Mouse (Mus musculus) urinary bladder, postnatal 14 days (tissue): ENCODE results near the gene Prps2.
A peak's percentile ranks its signal among the peaks of the same experiment; 100 is the strongest.
"Not testable (repeated sequence)": the region's sequence is repeated elsewhere in the genome, so short reads cannot be mapped to it uniquely, and the experiment has no call there.

Experiments used
- DNase-seq: peaks from one replicate; pipeline ENCODE4 v3.0.0; 2021; ENCODE audit warnings: low spot score

The Prps2 gene

GRCm38 (mm10) chrX:167382047-167382853 lies at the start of gene Prps2:
TSS of gene Prps2 (minus strand) at chrX:167382749.
- peak; percentile 17 for DNase-seq

DNA sequence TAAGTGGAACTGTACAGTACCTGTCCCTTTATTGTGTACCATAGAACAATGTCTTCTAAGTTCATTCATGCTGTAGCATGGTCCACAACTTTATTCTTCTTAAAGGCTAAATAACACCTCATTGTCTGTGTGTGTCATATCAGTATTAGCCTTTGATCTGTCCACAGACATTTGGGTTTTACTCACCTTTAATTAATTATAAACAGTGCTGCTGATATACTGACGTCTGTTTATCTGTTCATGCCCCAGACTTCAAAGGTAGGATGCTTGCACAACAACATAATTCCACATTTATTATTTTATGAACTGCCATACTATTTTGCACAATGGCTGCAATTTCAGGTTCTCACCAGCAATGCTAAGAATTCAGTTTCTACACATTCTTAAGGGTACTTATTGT lies 35.1 kb upstream of the Prps2 start:
- DNase-seq = no peak

GRCm38 (mm10) chrX:167394940-167395339 lies 12.4 kb upstream of the Prps2 start:
- DNase-seq = no peak

- DNase-seq = no peak
These were observed 4.1 kb upstream of the Prps2 start for GRCm38 (mm10) chrX:167386647-167387046.

GRCm38 (mm10) chrX:167382854-167383186 lies 271 bp upstream of the Prps2 start:
- no peak for DNase-seq

GRCm38 (mm10) chrX:167381583-167382046 lies 934 bp downstream of the Prps2 start:
- peak; percentile 2 for DNase-seq

DNA sequence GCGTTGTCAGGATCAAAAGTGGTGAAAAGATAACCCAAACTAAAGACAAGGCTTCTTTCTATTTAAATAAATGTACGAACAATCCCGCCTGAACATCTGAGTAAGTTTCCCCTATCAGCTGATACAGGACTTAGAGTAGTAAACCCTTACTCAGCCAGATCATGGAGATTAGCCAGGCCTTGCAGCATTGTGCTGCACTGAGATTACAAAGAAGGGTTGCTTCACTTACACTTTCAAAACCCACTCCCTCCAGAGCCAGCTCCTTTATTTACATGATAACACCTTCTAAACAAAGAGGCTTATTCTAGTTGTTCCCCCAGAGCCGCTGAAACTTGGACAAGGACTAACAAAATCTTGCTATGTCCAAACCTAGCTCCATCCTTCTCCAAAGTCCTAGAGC lies 2.5 kb downstream of the Prps2 start:
- DNase-seq = no peak

GRCm38 (mm10) chrX:167361231-167361630 lies 21.3 kb downstream of the Prps2 start:
- not testable (repeated sequence) for DNase-seq

GRCm38 (mm10) chrX:167359704-167360103 lies 22.8 kb downstream of the Prps2 start:
- no peak for DNase-seq

DNA sequence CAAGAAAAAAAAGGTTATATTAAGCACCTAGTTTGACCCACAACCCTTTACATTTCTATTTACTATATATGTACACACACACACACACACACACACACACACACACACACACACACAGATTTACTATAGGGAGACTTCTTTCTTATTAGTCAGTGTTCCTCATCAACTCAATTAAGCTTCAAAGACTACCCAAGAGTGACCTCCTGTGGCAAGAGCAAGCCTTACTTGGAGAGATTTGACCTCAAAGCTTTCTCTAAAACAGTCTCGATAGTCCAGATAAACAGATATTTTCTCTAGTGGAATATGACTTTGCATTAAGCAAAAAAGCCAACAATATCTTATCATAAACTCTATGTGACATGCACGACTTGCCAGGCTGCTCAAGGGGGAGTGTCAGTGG lies 25.1 kb downstream of the Prps2 start:
- peak; percentile 3 for DNase-seq

DNA sequence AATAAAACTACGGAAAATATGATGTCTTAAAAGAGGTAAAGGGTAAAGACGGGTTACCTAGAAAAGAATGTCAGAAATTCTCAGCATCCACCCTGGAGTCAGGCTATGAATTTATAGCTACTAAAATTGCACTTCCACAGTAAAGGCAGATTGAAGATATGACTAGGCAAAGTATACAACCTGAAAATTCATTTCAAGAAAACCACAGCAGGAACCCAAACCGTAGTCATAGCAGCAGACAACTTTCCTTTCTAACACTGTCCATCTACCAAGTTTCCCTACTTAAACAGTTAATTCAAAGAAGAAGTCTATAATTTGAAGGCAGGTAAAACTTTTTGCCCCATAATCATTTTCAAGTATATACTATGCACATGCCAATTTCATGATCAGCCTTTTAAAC lies 26.6 kb downstream of the Prps2 start:
- DNase-seq = no peak

- DNase-seq = no peak
These were observed 28.9 kb downstream of the Prps2 start for GRCm38 (mm10) chrX:167353617-167354016.

DNA sequence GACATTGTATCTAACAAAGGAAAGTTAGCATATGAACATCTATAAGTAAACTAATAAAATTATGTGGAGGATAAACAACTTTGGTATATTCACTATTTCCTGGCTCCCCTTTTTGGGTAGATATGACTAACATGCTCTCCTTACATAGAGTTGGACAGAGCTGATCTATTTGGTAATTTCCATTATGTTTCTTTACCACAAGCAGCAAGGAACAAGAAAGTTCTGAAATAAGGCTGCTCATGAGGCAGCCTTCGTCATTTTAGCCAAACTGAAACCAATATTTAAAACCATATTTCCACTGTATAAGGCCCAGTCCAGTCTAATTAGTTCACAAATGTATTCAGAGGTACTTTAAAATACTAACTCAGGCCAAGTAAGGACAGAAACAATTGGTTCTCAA lies 36.1 kb downstream of the Prps2 start:
- no peak for DNase-seq

DNA sequence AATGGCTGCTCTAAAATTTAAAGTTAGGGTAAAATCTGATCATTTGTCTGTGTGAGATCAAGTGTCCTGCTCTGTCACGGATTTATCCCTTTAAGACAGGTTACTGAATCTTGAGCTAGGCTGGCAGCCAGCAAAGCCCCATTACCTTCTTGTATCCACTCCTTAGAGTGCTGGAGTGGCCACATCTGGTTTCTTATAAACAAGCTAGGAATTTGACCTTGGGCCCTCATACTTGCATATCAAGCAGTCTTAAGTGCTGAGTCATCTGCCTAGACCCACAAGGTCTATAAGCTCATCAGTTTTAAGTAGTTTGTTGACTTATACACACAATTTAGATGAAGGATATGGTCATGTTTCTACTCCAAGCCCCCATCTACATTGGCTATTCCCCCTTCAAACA lies 38.2 kb downstream of the Prps2 start:
- DNase-seq = no peak

DNA sequence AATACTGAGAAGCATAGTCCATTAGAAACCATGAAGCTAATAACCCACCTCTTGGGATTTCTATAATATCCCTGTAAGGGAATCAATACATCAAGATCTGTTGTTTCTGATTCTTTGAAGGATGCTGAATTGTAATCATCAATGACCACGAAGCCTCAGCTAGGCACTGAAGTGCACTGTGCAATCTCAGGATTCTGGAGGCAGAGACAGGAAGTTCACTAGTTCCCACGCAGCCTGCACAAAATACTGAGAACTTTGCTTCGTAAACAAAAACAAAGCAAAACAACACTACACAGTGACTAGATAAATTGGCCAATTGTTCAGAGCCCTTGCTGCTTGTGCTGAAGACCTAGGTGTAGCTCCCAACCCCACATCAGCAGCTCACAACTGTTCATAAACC lies 40.7 kb downstream of the Prps2 start:
- no peak for DNase-seq

DNA sequence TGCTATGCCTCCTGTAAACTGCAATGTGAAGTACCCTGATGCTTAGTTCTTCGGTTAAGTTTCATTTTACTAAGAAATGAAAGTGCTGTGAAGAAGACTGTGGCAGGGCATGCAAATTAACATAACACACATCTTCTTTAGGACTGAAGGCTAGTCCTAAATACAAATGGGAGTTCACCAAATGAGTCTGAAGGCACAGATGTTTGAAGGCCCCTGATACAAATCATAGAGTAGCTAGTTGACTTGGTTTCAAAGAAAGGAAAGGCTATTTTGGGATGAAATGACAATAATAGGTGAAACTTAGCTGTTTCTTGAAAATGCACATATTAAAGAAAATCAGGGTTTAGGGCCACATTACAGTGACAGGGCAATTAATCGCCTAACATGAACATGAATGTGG lies 42.4 kb downstream of the Prps2 start:
- no peak for DNase-seq

DNA sequence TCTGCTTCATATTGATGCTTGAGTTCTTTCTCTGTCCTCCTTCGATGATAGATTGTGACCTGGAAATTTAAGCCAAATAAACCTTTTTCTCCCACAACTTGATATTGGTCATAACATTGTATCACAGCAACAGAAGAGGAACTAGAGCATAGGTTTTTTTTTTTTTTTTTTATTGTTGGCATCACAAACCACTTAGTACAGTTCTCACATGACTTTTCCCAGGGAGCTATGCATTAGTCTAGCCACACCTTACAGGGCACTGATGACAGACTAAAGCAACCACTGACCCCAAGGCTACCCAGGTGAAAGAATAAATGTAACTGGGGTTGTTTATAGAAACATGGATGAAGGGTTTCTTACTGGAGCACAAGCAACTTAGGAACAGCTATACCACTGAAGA lies 44.6 kb downstream of the Prps2 start:
- no peak for DNase-seq

GRCm38 (mm10) chrX:167334571-167334970 lies 48.0 kb downstream of the Prps2 start:
- no peak for DNase-seq

DNA sequence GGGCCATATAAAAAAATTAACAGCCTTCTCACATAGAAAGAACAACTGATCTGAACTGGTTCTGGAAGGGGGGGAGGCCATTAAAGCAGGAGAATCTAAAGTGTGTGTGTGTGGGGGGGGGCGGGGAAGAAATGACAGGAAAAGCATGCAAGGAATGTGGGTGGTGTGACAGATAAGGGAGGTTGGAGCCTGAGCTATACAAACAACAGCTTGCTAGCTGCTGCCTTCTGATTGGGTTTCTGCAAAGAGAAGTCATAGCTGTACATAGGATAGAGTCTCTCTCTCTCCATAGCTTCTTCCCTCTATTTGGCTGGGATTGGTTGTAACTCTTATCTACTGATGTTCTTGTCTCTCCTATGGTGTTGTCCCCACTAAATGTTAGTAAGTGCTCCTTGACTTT lies 49.9 kb downstream of the Prps2 start:
- no peak for DNase-seq

DNA sequence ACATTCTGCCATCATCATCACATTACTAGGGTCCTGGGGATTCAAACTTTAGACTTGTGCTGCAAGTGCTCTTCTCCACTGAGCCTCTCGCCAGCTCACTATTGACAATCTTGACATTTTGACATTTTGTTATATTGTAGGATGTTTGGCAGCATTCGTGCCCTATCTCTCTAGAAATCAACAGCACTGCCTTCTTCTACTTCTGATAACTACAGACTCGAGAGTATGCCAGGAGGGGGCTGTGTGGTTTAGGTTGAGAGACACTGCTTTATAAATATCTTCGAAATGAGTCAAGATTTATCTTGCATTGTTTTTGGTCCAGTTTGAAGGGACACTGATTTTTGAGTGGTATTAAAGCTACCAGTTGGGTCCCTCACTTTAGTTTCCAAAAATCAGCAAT lies 51.6 kb downstream of the Prps2 start:
- no peak for DNase-seq

DNA sequence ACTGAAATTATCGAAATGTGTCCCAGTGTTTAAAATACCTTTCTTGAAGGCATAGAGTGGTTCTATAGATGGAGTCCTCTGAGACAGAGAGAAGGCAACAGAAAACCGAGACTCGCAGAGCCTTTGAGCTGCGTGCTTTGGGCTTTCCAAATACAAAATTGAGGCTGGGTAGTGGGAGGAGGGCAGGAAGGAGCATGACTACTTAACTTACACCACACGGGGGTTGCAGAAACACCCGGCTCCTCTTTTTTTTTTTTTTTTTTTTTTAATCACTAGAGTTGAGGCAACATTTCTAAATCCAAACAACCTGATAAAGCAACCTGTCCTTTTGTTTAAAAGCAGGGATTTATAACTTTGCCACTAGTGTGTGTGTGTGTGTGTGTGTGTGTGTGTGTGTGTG lies 52.1 kb downstream of the Prps2 start, which contains the start of gene Tlr7:
Gene Tlr7 (minus strand): TSS at position 160 of the 400 bp plus-strand sequence.
- DNase-seq = no peak

- peak; percentile 2 for DNase-seq
These were observed 52.9 kb downstream of the Prps2 start for GRCm38 (mm10) chrX:167329620-167330019.

- no peak for DNase-seq
These were observed 53.5 kb downstream of the Prps2 start for GRCm38 (mm10) chrX:167329098-167329497.

- no peak for DNase-seq
These were observed 54.0 kb downstream of the Prps2 start for GRCm38 (mm10) chrX:167328519-167328918.
